Mouse (Mus musculus) lung, embryonic 16.5 days (tissue): ENCODE data around the gene Hsp90ab1. TPM values are rescaled to one million over a fixed set of nuclear protein-coding genes. Genes with fewer than 3 reads are reported as not detected.

Source experiments
- ATAC-seq: fragments of 200-750 bp; cut with Nextera tagmentation; 2 replicates; pipeline ENCODE4 v1.8.0; 2017; ENCODE audit warnings: low read depth, mild to moderate bottlenecking, moderate library complexity
- H3K27ac ChIP-seq: fragments of 300-500 bp; sonication (generic); 2 replicates; pipeline ENCODE4 v1.5.1; 2014; ENCODE audit warnings: mild to moderate bottlenecking, control low read depth, low read length
- H3K27me3 ChIP-seq: fragments of 300-500 bp; sonication (generic); 2 replicates; pipeline ENCODE4 v1.6.1; 2014; ENCODE audit warnings: low read depth, low read length, mixed read lengths; ENCODE audit not compliant: control insufficient read depth, insufficient read depth
- H3K36me3 ChIP-seq: fragments of 300-500 bp; sonication (generic); 2 replicates; pipeline ENCODE4 v1.6.1; 2014; ENCODE audit warnings: low read length; ENCODE audit not compliant: control insufficient read depth, insufficient read depth
- H3K4me1 ChIP-seq: fragments of 300-500 bp; sonication (generic); replicated peaks from 2 replicates; pipeline ENCODE4 v1.6.1; 2014; ENCODE audit warnings: low read length, mixed read lengths; ENCODE audit not compliant: control insufficient read depth, insufficient read depth
- H3K4me2 ChIP-seq: fragments of 300-500 bp; sonication (generic); 2 replicates; pipeline ENCODE4 v1.6.1; 2014; ENCODE audit warnings: low read depth, low read length, control low read depth
- H3K4me3 ChIP-seq: fragments of 300-500 bp; sonication (generic); 2 replicates; pipeline ENCODE4 v1.5.1; 2014; ENCODE audit warnings: mild to moderate bottlenecking, low read length, control low read depth
- H3K9ac ChIP-seq: fragments of 300-500 bp; sonication (generic); 2 replicates; pipeline ENCODE4 v1.6.1; 2014; ENCODE audit warnings: low read length, control low read depth
- H3K9me3 ChIP-seq: fragments of 300-500 bp; sonication (generic); 2 replicates; pipeline ENCODE4 v1.6.1; 2016; ENCODE audit warnings: low read length; ENCODE audit not compliant: control insufficient read depth
- WGBS: fragments of 180-500 bp; shearing (Covaris S2); extraction: QIAGEN DNeasy Blood & Tissue Kit; methylation state at CpG from one replicate; pipeline ENCODE4 v1.1.7; 2014; 5-methylcytosine and 5-hydroxymethylcytosine counted together
- polyA plus RNA-seq: library from polyadenylated mRNA; unstranded; fragments of >200 nt; fragmentation: Nextera tagmentation; extraction: Ambion mirVana; gene quantifications from 2 replicates; pipeline ENCODE4 v1.2.1, GENCODE M21; 2015

The Hsp90ab1 gene
- polyA plus RNA-seq, 1 experiment from 2014 or later, result 1,506 TPM

DNA sequence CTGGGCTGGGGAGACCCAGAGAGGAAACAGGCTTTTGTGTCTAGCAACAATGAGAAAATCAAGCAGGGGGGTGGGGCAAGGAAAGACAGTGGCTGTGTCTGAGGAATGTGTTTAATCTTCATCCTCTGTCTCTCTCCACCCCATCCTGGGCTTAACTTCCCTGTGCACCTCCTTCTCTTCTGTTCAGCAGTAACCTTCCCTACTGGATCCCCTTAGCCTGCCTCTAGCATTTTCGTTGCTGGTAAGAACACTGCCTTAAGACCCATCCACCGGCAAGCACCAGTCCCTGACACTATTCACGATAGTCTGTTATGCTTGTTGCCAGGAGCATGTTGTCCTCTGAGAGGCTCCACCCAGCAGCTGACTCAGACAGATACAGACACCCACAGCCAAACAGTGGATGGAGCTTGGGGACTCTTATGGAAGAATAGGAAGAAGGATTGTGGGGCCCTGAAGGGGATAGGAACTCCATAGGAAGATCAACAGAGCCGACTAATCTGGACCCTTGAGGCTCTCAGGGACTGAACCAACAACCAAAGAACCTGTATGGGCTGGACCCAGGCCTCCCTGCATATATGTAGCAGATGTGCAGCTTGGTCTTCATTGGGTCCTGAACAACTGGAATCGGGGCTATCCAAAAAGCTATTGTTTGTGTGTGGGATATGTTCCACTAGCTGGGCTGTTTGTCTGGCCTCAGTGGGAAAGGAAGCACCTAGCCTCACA is 37.2 kb upstream of the Hsp90ab1 start:
- no peak overlapping the region for H3K9ac ChIP-seq
- ATAC-seq, result peak; percentile 71
- no peaks in the 10 kb centered on the region for H3K36me3 ChIP-seq
- 29% methylated on average over 5 of the region's 5 CpGs for WGBS
- H3K27me3 ChIP-seq, result no peaks in the 10 kb centered on the region
- no peak overlapping the region for H3K4me2 ChIP-seq
- peaks cover 3% of the 10 kb centered on the region; the same call in 1 of the 2 replicates for H3K9me3 ChIP-seq
- peak overlapping the region; percentile 10 for H3K27ac ChIP-seq
- no peak overlapping the region for H3K4me3 ChIP-seq
- 0 out of 2 replicates have a peak, but pooled peaks cover 5% of the 10 kb centered on the region for H3K4me1 ChIP-seq

DNA sequence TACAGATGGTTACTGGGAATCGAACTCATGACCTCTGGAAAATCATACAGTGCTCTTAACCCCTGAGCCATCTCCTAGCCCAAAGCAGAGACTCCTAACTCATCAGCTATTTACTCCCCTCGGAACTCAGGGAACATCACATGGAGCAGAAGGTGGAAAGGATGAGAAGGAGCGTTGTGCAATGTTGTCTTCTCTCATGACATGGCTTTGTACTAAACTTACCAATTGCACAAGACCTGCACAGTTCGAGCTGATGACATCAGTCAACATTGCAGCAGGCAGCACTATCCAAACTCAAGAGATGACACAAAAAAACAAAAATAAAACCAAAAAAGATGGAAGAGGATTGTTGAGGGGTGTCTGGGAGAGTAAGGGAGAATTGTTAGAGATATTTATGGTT is 35.3 kb upstream of the Hsp90ab1 start:
- WGBS, result 82% methylated on average over 4 of the region's 4 CpGs
- H3K27me3 ChIP-seq, result no peaks in the 10 kb centered on the region

DNA sequence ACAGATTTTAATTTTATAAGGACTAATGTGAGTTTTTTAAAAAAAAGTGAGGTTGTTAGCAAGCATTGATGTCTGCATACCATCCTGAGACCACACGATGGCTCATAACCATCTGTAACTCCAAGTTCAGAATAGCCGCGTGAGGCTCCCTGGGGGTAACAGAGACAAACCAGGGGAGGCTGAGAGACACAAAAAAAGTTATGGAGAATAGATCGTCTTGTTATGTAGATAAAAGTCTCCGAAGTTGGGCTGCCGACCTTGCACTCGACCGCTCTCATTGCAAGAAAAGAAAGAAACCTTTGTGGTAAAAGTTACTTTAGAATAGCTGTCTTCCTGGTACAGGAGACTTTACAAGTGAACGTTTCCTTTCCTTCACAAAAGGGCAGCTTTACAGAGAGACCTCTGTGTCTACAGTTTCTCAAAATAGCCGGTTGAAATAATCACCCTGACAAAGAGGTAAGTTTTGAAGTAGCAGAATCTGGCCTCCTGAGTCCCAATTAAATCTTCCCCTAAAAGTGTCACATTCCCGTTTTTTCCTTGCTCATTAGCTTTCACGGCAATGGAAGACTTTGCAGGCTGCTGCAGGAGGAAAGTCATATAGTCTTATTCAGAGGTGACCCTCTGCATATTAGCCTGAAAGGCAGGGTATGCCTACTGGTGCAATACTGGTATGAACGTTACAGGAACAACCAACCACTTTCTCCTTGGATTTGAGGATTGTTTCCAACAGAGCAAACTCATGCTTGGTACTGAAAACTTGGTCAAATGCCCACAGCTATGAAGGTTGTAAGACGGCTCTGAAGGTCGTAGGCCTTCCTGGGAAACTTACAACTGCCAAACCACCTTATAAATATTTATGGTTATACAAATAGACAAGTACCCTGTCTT is 34.2 kb upstream of the Hsp90ab1 start:
- peaks cover 3% of the 10 kb centered on the region; the same call in 1 of the 2 replicates for H3K9me3 ChIP-seq
- H3K27ac ChIP-seq, result no peak overlapping the region
- no peaks in the 10 kb centered on the region for H3K27me3 ChIP-seq
- H3K4me2 ChIP-seq, result no peak overlapping the region
- ATAC-seq, result no peak
- WGBS, result 75% methylated on average over 15 of the region's 15 CpGs
- H3K4me1 ChIP-seq, result 0 out of 2 replicates have a peak, but pooled peaks cover 5% of the 10 kb centered on the region
- no peak overlapping the region for H3K9ac ChIP-seq
- no peaks in the 10 kb centered on the region for H3K36me3 ChIP-seq
- H3K4me3 ChIP-seq, result no peak overlapping the region

More for the DNA sequence above, 35.3 kb upstream of the Hsp90ab1 start:
- 0 out of 2 replicates have a peak, but pooled peaks cover 5% of the 10 kb centered on the region for H3K4me1 ChIP-seq
- ATAC-seq, result no peak
- peaks cover 3% of the 10 kb centered on the region; the same call in 1 of the 2 replicates for H3K9me3 ChIP-seq
- H3K4me2 ChIP-seq, result no peak overlapping the region
- no peak overlapping the region for H3K9ac ChIP-seq
- H3K4me3 ChIP-seq, result no peak overlapping the region
- H3K36me3 ChIP-seq, result no peaks in the 10 kb centered on the region
- no peak overlapping the region for H3K27ac ChIP-seq

DNA sequence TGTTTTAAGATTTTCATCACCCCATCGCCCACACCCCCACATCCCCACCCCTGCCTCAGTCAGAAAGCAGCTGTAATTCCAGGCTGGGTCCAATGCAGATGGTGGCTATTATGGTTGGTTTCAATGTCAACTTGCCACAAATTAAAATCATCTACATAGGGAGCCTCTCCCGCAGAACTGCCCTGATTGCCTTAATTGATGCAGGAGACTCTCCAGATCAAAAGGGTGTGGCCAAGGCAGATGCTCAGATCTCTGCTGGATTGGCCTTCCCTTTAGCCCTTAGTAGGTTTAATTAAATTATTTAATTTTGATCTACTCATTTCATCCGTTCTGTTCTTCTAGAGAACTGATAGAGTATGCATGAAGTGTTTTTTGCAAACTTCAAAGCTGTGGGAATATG is 29.9 kb upstream of the Hsp90ab1 start:
- Histone ChIP-seq H3K4me3 (no peak overlapping the region), H3K27me3 (0 out of 2 replicates have a peak, but pooled peaks cover 2% of the 10 kb centered on the region), H3K27ac (no peak overlapping the region), H3K4me2 (no peak overlapping the region), H3K9me3 (peaks cover 3% of the 10 kb centered on the region; the same call in 1 of the 2 replicates), H3K9ac (no peak overlapping the region), H3K36me3 (no peaks in the 10 kb centered on the region), H3K4me1 (peaks cover 13% of the 10 kb centered on the region; the same call in 1 of the 2 replicates)
- no peak for ATAC-seq
- 85% methylated on average over 3 of the region's 3 CpGs for WGBS

DNA sequence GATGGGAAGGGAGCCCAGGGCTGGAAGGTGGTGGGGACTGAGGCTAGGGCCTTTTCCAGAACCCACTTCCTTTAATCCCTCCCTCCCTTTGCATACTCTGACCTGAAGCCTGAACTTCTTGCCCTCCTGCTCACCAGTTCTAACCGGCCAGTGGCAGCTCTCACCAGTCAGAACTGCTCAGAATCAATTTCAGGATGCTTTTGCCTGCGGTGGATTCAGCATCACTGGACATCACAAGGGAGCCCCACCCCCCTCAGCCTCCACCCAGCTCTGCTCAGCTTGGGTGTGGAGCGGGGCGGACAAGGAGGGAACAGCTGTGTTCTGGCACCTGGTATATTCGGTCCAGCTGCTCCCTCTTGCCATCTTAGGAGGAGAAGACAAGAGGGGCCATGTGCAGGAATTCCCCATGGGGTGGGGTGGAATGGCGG is 28.8 kb upstream of the Hsp90ab1 start, which contains the start of gene Mymx:
Mymx (minus strand) TSS at position 226 of the 428 bp plus-strand sequence.
- Histone ChIP-seq H3K4me2 (peak within 1 kb of the TSS; percentile 29), H3K4me1 (peaks cover 14% of the 10 kb centered on the region), H3K36me3 (no peaks in the 10 kb centered on the region), H3K9ac (peak within 1 kb of the TSS; percentile 21), H3K4me3 (0 out of 2 replicates have a peak within 1 kb of the TSS, but pooled peaks have one; percentile 9), H3K27me3 (0 out of 2 replicates have a peak, but pooled peaks cover 2% of the 10 kb centered on the region), H3K27ac (no peak within 1 kb of the TSS), H3K9me3 (no peaks in the 10 kb centered on the region)
- 52% methylated on average over 6 of the region's 6 CpGs for WGBS
- no peak for ATAC-seq

DNA sequence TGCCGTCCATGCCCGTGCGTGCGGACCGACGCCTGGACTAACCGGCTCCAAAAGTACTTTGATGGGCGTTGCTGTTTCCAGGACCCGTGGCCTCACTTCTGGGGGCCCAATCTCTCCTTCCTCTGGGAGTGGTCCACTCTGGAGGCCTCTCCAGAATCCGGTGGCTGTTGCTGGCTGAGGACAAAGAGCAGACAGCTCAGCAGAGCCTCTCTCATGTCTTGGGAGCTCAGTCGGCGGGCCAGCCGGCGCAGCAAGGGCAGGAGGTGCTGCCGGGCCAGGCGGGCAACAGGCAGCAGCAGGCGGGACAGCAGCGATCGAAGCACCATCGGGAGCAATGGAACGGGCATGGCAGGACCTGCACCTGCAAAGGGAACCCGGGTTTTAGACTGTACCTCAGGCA is 28.3 kb upstream of the Hsp90ab1 start:
- peaks cover 20% of the 10 kb centered on the region for H3K4me1 ChIP-seq
- peak overlapping the region; percentile 29 for H3K4me2 ChIP-seq
- no peak for ATAC-seq
- no peak overlapping the region for H3K27ac ChIP-seq
- H3K27me3 ChIP-seq, result 0 out of 2 replicates have a peak, but pooled peaks cover 2% of the 10 kb centered on the region
- H3K9ac ChIP-seq, result peak overlapping the region; percentile 21
- WGBS, result 18% methylated on average over 22 of the region's 22 CpGs
- 0 out of 2 replicates have a peak overlapping the region, but pooled peaks have one; percentile 9 for H3K4me3 ChIP-seq
- H3K36me3 ChIP-seq, result no peaks in the 10 kb centered on the region
- no peaks in the 10 kb centered on the region for H3K9me3 ChIP-seq

DNA sequence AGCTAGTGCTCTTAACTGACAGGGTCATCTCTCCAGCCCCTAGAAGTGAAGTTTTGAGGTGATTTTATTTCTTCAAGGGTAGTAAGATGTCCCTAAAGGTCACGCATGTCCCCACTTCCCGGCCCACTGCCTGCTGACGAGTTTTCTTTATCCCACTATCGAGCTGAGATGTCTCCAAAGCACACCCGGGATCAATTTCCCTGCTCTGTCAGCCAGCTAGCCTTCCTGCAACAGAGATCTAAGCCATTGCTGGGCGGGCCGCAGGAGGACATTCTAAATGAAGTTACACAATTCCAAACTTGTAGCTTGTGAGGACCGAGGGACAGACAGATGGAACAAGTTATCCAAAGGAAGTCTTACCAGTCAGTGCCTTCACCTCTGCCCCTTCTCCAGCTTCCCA is 27.2 kb upstream of the Hsp90ab1 start:
- H3K4me2 ChIP-seq, result no peak overlapping the region
- WGBS, result 72% methylated on average over 8 of the region's 8 CpGs
- H3K9ac ChIP-seq, result no peak overlapping the region
- H3K9me3 ChIP-seq, result no peaks in the 10 kb centered on the region
- peaks cover 28% of the 10 kb centered on the region for H3K4me1 ChIP-seq
- ATAC-seq, result no peak
- H3K27ac ChIP-seq, result no peak overlapping the region
- 0 out of 2 replicates have a peak, but pooled peaks cover 2% of the 10 kb centered on the region for H3K27me3 ChIP-seq
- H3K36me3 ChIP-seq, result no peaks in the 10 kb centered on the region
- no peak overlapping the region for H3K4me3 ChIP-seq

DNA sequence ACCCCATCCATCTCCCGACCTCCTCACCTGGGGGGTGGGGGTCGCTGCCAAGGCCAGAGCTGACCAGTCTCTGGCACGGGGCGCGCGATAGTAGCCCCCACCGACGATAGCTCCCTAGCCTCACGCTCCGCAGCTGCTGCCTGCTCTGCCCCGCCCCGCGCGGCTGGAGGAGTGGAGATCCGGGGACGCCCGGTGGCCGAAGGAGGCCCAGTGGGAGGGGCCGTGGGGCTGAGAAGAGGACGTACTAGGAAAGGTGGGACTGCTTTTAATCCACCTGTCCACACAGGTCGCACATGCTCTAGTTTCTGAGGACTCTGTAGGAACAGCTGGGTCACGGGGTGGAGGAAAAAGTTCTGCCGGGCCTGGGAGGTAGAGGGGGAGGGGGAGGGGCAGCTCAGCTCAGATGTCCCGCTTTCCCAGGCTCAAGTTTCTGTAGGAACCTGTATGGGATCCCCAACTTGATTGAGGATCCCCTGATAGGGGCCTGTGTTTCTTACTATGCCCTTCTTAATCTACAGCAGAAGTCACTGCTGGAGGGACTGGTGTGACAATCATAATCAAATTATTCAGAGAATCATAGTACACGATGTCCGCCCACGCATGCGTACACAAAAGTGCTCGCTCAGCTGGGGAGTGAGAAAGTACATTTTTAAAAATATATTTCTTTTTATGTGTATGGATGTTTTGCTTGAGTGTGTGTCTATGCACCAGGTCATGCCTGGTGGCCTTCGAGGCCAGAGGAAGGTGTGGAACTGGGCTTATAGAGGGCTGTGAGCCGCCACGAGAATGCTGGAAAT is 26.6 kb upstream of the Hsp90ab1 start, which contains the start of gene Slc29a1:
Slc29a1 (minus strand) TSS at position 161 of the 797 bp plus-strand sequence.
- 0 out of 2 replicates have a peak, but pooled peaks cover 2% of the 10 kb centered on the region for H3K27me3 ChIP-seq
- H3K4me3 ChIP-seq, result peak within 1 kb of the TSS; percentile 44
- H3K36me3 ChIP-seq, result no peaks in the 10 kb centered on the region
- ATAC-seq, result peak; percentile 34
- 19% methylated on average over 31 of the region's 32 CpGs for WGBS
- peak within 1 kb of the TSS; percentile 71 for H3K4me2 ChIP-seq
- no peaks in the 10 kb centered on the region for H3K9me3 ChIP-seq
- H3K4me1 ChIP-seq, result peaks cover 30% of the 10 kb centered on the region
- no peak within 1 kb of the TSS for H3K27ac ChIP-seq
- H3K9ac ChIP-seq, result peak within 1 kb of the TSS; percentile 61
